ENCODE assay signal across 34 mouse cellular contexts in genomic region chr10:85164791-85165190, GRCm38 (mm10).
"Had no signal": no experiment of that assay in that cellular context is flagged by ENCODE, and none has a peak within 500 bp of the region (broad histone marks: within the 10 kb centered on the region; RNA-seq: fewer than 3 reads in every experiment).

No protein-coding gene starts in this region.

- DNase-seq: heart, postnatal 10 days; heart, postnatal 36 days; heart, postnatal 4 days; kidney, adult 11 months; kidney, adult 18-20 months; kidney, adult 2 months; kidney, adult 8-10 months; kidney, adult 9 months; kidney, postnatal 10 days; kidney, postnatal 14 days; kidney, postnatal 36 days; kidney, postnatal 4 days; layer of hippocampus, adult 9-11 months; layer of hippocampus, postnatal 36 days had no signal

- H3K27ac ChIP-seq: heart, embryonic 10.5 days; heart, embryonic 13.5 days; heart, embryonic 15.5 days; hindbrain, embryonic 10.5 days; hindbrain, embryonic 12.5 days; hindbrain, embryonic 13.5 days; hindbrain, embryonic 14.5 days; hindbrain, embryonic 15.5 days; hindbrain, postnatal 0 days; intestine, embryonic 15.5 days; kidney, embryonic 15.5 days; kidney, postnatal 0 days; layer of hippocampus, adult 2 months; left cerebral cortex, adult 2 months had no signal

- H3K9me3 ChIP-seq: heart, embryonic 10.5 days; heart, embryonic 12.5 days; heart, embryonic 13.5 days; heart, embryonic 15.5 days; hindbrain, embryonic 10.5 days; hindbrain, embryonic 12.5 days; hindbrain, embryonic 13.5 days; hindbrain, embryonic 15.5 days; intestine, embryonic 15.5 days; kidney, embryonic 15.5 days had no signal

- H3K27me3 ChIP-seq: heart, embryonic 12.5 days; heart, embryonic 13.5 days; heart, embryonic 15.5 days; hindbrain, embryonic 12.5 days; hindbrain, embryonic 13.5 days; hindbrain, embryonic 15.5 days; intestine, embryonic 15.5 days; kidney, embryonic 15.5 days had no signal

- H3K9ac ChIP-seq: heart, embryonic 12.5 days; heart, embryonic 13.5 days; heart, embryonic 15.5 days; hindbrain, embryonic 12.5 days; hindbrain, embryonic 13.5 days; hindbrain, embryonic 14.5 days; hindbrain, embryonic 15.5 days; intestine, embryonic 15.5 days; kidney, embryonic 15.5 days had no signal

- H3K4me1 ChIP-seq: heart, embryonic 10.5 days; hindbrain, embryonic 12.5 days; hindbrain, embryonic 13.5 days; intestine, embryonic 15.5 days; kidney, embryonic 15.5 days had no signal

- ATAC-seq: hindbrain, embryonic 16.5 days; hindbrain, postnatal 0 days; inflammation-experienced regulatory T-cells, adult 6 months; intestine, embryonic 15.5 days; intestine, embryonic 16.5 days; intestine, postnatal 0 days had no signal

- H3K36me3 ChIP-seq: heart, embryonic 10.5 days; heart, embryonic 12.5 days; heart, embryonic 13.5 days; heart, embryonic 15.5 days; hindbrain, embryonic 10.5 days; hindbrain, embryonic 12.5 days; hindbrain, embryonic 13.5 days; hindbrain, embryonic 15.5 days; intestine, embryonic 15.5 days; kidney, embryonic 15.5 days had no signal

- H3K4me2 ChIP-seq: heart, embryonic 11.5 days; heart, embryonic 12.5 days; heart, embryonic 13.5 days; heart, embryonic 15.5 days; hindbrain, embryonic 12.5 days; hindbrain, embryonic 13.5 days; hindbrain, embryonic 14.5 days; hindbrain, embryonic 15.5 days; intestine, embryonic 15.5 days; kidney, embryonic 15.5 days had no signal

- H3K4me3 ChIP-seq: heart, embryonic 10.5 days; heart, embryonic 12.5 days; heart, embryonic 13.5 days; heart, embryonic 15.5 days; hindbrain, embryonic 10.5 days; hindbrain, embryonic 12.5 days; hindbrain, embryonic 13.5 days; hindbrain, embryonic 15.5 days; intestine, embryonic 15.5 days; kidney, embryonic 15.5 days; layer of hippocampus, adult 2 months; left cerebral cortex, adult 2 months had no signal
